Mouse (Mus musculus): ENCODE measurements around the gene Rbp2. TPM values are rescaled to one million over a fixed set of nuclear protein-coding genes. Genes with fewer than 3 reads are reported as not detected.
A peak's percentile ranks its signal among the peaks of the same experiment; 100 is the strongest.

The Rbp2 gene
- total RNA-seq, 2 experiments from 2014 or later = not detected

GRCm38 (mm10) chr9:98524786-98525542 is 39.0 kb downstream of the Rbp2 start:
- peak; percentile 15 to 17 for DNase-seq

- no peak for DNase-seq
These were observed 39.6 kb downstream of the Rbp2 start for GRCm38 (mm10) chr9:98525543-98525924.

- DNase-seq = no peak
These were observed 41.3 kb downstream of the Rbp2 start for GRCm38 (mm10) chr9:98527226-98527625.

DNA sequence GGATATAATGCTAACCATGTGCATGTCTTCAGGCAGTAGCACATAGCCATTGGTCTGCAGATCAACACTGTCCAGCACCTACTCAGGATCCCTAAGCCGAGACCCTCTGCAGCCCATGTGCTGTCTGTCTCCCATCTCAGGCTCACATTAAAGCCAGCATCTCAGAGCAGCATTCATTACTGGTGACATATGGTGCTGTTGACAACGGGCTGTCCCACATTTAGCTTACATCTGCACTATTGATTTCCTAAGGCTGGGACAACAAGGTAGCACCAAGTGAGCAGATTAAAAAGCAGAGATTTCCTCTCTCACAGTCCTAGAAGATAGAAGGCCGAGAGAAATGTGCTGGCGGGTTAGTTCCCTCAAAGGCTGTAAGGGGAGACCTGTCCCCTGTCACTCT is 43.9 kb downstream of the Rbp2 start:
- no peak for DNase-seq

DNA sequence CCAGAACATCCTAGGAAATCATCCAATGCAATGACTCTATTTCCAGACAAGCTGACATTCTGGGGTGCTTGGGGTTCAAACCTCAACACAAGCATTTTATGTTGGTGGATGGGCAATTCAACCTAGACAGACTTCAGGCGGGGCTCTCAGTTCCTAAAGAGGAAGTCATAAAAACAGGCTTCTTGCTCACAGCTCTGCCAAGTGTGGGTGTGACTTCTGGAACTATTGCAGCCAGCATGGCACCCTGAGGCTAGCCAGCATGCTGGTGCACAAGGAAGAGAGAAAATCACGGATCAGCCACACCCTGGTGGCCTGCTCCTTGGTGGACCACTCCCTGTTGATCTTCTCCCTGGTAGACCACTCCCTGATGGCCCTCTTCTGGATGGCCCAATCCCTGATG is 45.1 kb downstream of the Rbp2 start:
- no peak for DNase-seq

DNA sequence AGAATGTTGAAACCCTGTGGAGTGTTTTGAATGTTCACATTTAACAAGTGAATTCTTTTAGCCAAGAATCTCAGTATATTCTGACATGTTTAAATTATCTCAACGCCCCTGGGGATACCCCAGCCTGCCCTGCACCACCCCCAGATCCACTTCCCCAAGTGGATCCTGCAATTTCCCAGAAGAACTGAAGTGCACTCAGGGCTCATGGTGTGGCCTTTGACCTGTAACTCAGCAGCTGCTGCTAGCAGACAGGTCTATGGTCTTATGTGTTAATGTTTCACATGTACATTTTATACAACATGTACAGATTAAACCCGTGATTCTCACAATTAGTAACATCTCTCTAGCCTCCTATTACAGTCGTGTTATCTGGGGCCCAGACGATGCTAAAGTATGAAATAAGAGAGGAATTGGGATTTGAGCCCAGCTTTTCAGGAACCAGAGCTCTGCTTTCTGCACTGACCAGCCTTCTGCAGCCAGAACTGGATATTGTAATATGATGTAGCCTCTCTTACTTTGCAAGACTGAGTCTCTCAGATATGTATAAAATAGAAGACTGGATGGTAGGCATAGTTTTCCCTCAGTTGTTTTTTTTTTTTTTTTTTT is 48.9 kb downstream of the Rbp2 start:
- no peak for DNase-seq

DNA sequence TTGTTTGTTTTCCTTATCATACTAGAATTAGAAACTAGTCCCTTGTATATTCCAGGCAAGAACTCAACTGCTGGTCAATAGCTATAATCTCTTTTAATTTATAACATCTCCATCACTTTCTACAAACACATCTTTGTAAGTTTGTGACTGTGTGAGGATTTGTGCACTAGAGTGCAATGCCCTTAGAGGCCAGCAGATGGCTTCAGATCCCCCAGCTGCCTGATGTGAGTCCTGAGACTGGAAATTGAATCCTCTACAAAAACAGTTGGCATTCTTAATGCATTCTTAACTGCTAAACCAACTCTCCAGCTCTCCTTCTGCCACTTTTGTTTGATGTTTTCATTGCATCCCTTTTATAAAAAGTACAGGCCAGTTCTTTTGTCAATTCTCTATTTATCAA is 49.8 kb downstream of the Rbp2 start:
- DNase-seq = no peak

DNA sequence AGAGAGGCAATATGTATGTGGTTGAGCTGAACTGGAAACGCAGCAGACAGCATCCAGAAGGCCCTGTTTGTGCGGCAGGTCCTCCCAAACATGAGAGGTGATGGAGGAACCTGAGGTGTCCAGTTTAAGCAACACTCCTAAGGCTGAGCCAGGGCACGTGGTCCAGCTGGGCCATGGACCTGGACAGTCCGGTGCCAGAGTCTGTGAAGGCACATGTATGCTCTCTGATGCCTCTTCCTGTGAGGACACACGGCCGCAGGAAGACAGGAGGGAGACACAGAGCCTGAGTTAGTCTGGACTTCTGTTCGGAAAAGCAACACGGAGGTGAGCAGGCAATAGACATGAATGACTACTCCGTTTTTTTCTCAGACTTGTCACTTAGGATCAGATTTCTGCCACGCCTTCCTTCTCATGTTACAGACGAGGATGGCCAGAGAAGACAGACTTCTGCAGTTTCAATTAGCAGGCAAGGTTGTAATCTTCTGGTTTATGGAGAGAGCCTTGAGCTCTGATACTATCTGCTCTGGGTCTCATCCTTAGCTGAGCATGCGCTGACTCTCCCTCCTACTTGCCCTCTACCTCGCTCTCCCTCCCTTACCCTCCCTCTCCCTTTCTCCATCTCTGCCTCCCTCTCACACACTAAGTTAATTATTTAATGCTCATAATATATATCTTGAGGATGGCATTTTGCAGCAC is 52.2 kb downstream of the Rbp2 start:
- DNase-seq = peak in 1 of 2 experiments; percentile 18

GRCm38 (mm10) chr9:98538713-98539360 is 52.9 kb downstream of the Rbp2 start:
- DNase-seq = peak; percentile 60 to 70

GRCm38 (mm10) chr9:98544042-98544441 is 58.1 kb downstream of the Rbp2 start:
- no peak for DNase-seq

Other genes with a start within 250 kb of the Rbp2 start
- 10 to 100 TPM; 15.8 to 16.9 TPM for gene Nmnat3, start 198.7 kb upstream of the Rbp2 start, total RNA-seq (2021)
- 1 to 10 TPM; 5.5 to 5.9 TPM for gene Rbp1, start 63.2 kb upstream of the Rbp2 start, total RNA-seq (2021)
- 100 to 1,000 TPM; 131 to 135 TPM for gene Copb2, start 77.6 kb downstream of the Rbp2 start, total RNA-seq (2021)
- 10 to 100 TPM; 57.8 to 72.0 TPM for gene Mrps22, start 115.5 kb downstream of the Rbp2 start, total RNA-seq (2021)